Mouse (Mus musculus) stomach, embryonic 16.5 days (tissue): ENCODE data around the gene Snd1. TPM values are rescaled to one million over a fixed set of nuclear protein-coding genes. Genes with fewer than 3 reads are reported as not detected.

Experiments
- ATAC-seq: fragments of 200-750 bp; cut with Nextera tagmentation; 2 replicates; pipeline ENCODE4 v1.8.0; 2017; ENCODE audit warnings: moderate number of reproducible peaks, moderate TSS enrichment; ENCODE audit not compliant: insufficient read depth, low FRiP score
- H3K27ac ChIP-seq: fragments of 300-500 bp; sonication (generic); 2 replicates; pipeline ENCODE4 v1.5.1; 2014; ENCODE audit warnings: low read length
- H3K27me3 ChIP-seq: fragments of 300-500 bp; sonication (generic); 2 replicates; pipeline ENCODE4 v1.6.1; 2014; ENCODE audit warnings: low read length, control low read depth, mixed read lengths; ENCODE audit not compliant: control insufficient read depth, insufficient read depth
- H3K36me3 ChIP-seq: fragments of 300-500 bp; sonication (generic); 2 replicates; pipeline ENCODE4 v1.6.1; 2014; ENCODE audit warnings: low read length; ENCODE audit not compliant: control insufficient read depth, insufficient read depth
- H3K4me1 ChIP-seq: fragments of 300-500 bp; sonication (generic); 2 replicates; pipeline ENCODE4 v1.6.1; 2014; ENCODE audit warnings: low read length, control low read depth, mixed read lengths; ENCODE audit not compliant: control insufficient read depth, insufficient read depth
- H3K4me2 ChIP-seq: fragments of 300-500 bp; sonication (generic); 2 replicates; pipeline ENCODE4 v1.6.1; 2014; ENCODE audit warnings: low read depth, low read length, mixed read lengths
- H3K4me3 ChIP-seq: fragments of 300-500 bp; sonication (generic); replicated peaks from 2 replicates; pipeline ENCODE4 v1.5.1; 2014; ENCODE audit warnings: mild to moderate bottlenecking, low read length
- H3K9ac ChIP-seq: fragments of 300-500 bp; sonication (generic); 2 replicates; pipeline ENCODE4 v1.6.1; 2014; ENCODE audit warnings: low read length
- H3K9me3 ChIP-seq: fragments of 300-500 bp; sonication (generic); replicated peaks from 2 replicates; pipeline ENCODE4 v1.6.1; 2016; ENCODE audit warnings: low read length, control low read depth; ENCODE audit not compliant: control insufficient read depth
- WGBS: fragments of 180-500 bp; shearing (Covaris S2); extraction: QIAGEN DNeasy Blood & Tissue Kit; methylation state at CpG from one replicate; pipeline ENCODE4 v1.1.7; 2014; 5-methylcytosine and 5-hydroxymethylcytosine counted together
- polyA plus RNA-seq: library from polyadenylated mRNA; unstranded; fragments of >200 nt; fragmentation: Nextera tagmentation; extraction: Ambion mirVana; gene quantifications from 2 replicates; pipeline ENCODE4 v1.2.1, GENCODE M21; 2015

Gene Snd1
- polyA plus RNA-seq, 1 experiment from 2014 or later = 136 TPM

- ATAC-seq = peak; percentile 44
- peak overlapping the region; percentile 2; the same call in 1 of the 2 replicates for H3K9ac ChIP-seq
- H3K9me3 ChIP-seq = no peaks in the 10 kb centered on the region
- H3K4me2 ChIP-seq = peak overlapping the region; percentile 46
- H3K4me1 ChIP-seq = peaks cover 2% of the 10 kb centered on the region; the same call in 1 of the 2 replicates
- 12% methylated on average over 19 of the region's 19 CpGs for WGBS
- peak overlapping the region; percentile 5; the same call in 1 of the 2 replicates for H3K4me3 ChIP-seq
- H3K27ac ChIP-seq = no peak overlapping the region
- H3K36me3 ChIP-seq = no peaks in the 10 kb centered on the region
- no peaks in the 10 kb centered on the region for H3K27me3 ChIP-seq
Observed at GRCm38 (mm10) chr6:28932328-28932937, 457.5 kb downstream of the Snd1 start.

- Histone ChIP-seq H3K36me3 (no peaks in the 10 kb centered on the region), H3K4me3 (no peak overlapping the region), H3K4me2 (no peak overlapping the region), H3K9ac (no peak overlapping the region), H3K4me1 (peaks cover 2% of the 10 kb centered on the region; the same call in 1 of the 2 replicates), H3K27ac (no peak overlapping the region), H3K9me3 (no peaks in the 10 kb centered on the region), H3K27me3 (no peaks in the 10 kb centered on the region)
- WGBS = 86% methylated on average over 7 of the region's 7 CpGs
- ATAC-seq = no peak
Observed at GRCm38 (mm10) chr6:28935736-28936135, 460.8 kb downstream of the Snd1 start.

- Histone ChIP-seq H3K4me3 (no peak overlapping the region), H3K4me1 (no peaks in the 10 kb centered on the region), H3K9ac (no peak overlapping the region), H3K36me3 (no peaks in the 10 kb centered on the region), H3K4me2 (no peak overlapping the region), H3K27ac (no peak overlapping the region), H3K9me3 (no peaks in the 10 kb centered on the region), H3K27me3 (no peaks in the 10 kb centered on the region)
- no peak for ATAC-seq
- WGBS = 55% methylated on average over 9 of the region's 9 CpGs
Observed at GRCm38 (mm10) chr6:28947254-28947653, 472.3 kb downstream of the Snd1 start.

GRCm38 (mm10) chr6:28949269-28949668, 474.3 kb downstream of the Snd1 start:
- H3K4me2 ChIP-seq = no peak overlapping the region
- no peaks in the 10 kb centered on the region for H3K27me3 ChIP-seq
- WGBS = 18% methylated on average over 12 of the region's 12 CpGs
- H3K27ac ChIP-seq = no peak overlapping the region
- H3K9me3 ChIP-seq = no peaks in the 10 kb centered on the region
- H3K4me3 ChIP-seq = no peak overlapping the region
- H3K9ac ChIP-seq = no peak overlapping the region
- no peak for ATAC-seq
- H3K4me1 ChIP-seq = no peaks in the 10 kb centered on the region
- no peaks in the 10 kb centered on the region for H3K36me3 ChIP-seq

- Histone ChIP-seq H3K27me3 (no peaks in the 10 kb centered on the region; the same call in 1 of the 2 replicates), H3K9me3 (no peaks in the 10 kb centered on the region), H3K4me3 (no peak overlapping the region), H3K27ac (no peak overlapping the region), H3K9ac (no peak overlapping the region), H3K4me1 (no peaks in the 10 kb centered on the region), H3K4me2 (no peak overlapping the region), H3K36me3 (no peaks in the 10 kb centered on the region)
- ATAC-seq = no peak
- 19% methylated on average over 11 of the region's 11 CpGs for WGBS
Observed at GRCm38 (mm10) chr6:28955581-28955980, 480.6 kb downstream of the Snd1 start.

- no peak for ATAC-seq
- Histone ChIP-seq H3K4me1 (no peaks in the 10 kb centered on the region), H3K9ac (no peak overlapping the region), H3K9me3 (no peaks in the 10 kb centered on the region), H3K4me2 (no peak overlapping the region), H3K27ac (no peak overlapping the region), H3K36me3 (no peaks in the 10 kb centered on the region), H3K4me3 (no peak overlapping the region), H3K27me3 (no peaks in the 10 kb centered on the region; the same call in 1 of the 2 replicates)
- WGBS = 68% methylated on average over 10 of the region's 10 CpGs
Observed at GRCm38 (mm10) chr6:28957486-28957885, 482.5 kb downstream of the Snd1 start.

GRCm38 (mm10) chr6:28963178-28963577, 488.2 kb downstream of the Snd1 start:
- H3K27me3 ChIP-seq = no peaks in the 10 kb centered on the region
- no peak overlapping the region for H3K4me2 ChIP-seq
- H3K9me3 ChIP-seq = no peaks in the 10 kb centered on the region
- 56% methylated on average over 5 of the region's 5 CpGs for WGBS
- no peaks in the 10 kb centered on the region for H3K36me3 ChIP-seq
- no peak for ATAC-seq
- H3K4me3 ChIP-seq = no peak overlapping the region
- H3K9ac ChIP-seq = no peak overlapping the region
- no peak overlapping the region for H3K27ac ChIP-seq
- no peaks in the 10 kb centered on the region for H3K4me1 ChIP-seq

GRCm38 (mm10) chr6:28965264-28965663, 490.3 kb downstream of the Snd1 start:
- Histone ChIP-seq H3K4me1 (no peaks in the 10 kb centered on the region), H3K4me3 (no peak overlapping the region), H3K4me2 (no peak overlapping the region), H3K27ac (no peak overlapping the region), H3K9ac (no peak overlapping the region), H3K27me3 (no peaks in the 10 kb centered on the region), H3K9me3 (no peaks in the 10 kb centered on the region), H3K36me3 (no peaks in the 10 kb centered on the region)
- no peak for ATAC-seq
- 44% methylated on average over 8 of the region's 8 CpGs for WGBS

GRCm38 (mm10) chr6:28969615-28970014, 494.7 kb downstream of the Snd1 start:
- Histone ChIP-seq H3K27ac (no peak overlapping the region), H3K27me3 (no peaks in the 10 kb centered on the region), H3K4me3 (no peak overlapping the region), H3K9ac (no peak overlapping the region), H3K4me1 (no peaks in the 10 kb centered on the region), H3K9me3 (no peaks in the 10 kb centered on the region), H3K36me3 (no peaks in the 10 kb centered on the region), H3K4me2 (no peak overlapping the region)
- WGBS = 41% methylated on average over 5 of the region's 5 CpGs
- no peak for ATAC-seq
